Mouse (Mus musculus): Measurements from ENCODE around the gene Dgcr2.

DNA sequence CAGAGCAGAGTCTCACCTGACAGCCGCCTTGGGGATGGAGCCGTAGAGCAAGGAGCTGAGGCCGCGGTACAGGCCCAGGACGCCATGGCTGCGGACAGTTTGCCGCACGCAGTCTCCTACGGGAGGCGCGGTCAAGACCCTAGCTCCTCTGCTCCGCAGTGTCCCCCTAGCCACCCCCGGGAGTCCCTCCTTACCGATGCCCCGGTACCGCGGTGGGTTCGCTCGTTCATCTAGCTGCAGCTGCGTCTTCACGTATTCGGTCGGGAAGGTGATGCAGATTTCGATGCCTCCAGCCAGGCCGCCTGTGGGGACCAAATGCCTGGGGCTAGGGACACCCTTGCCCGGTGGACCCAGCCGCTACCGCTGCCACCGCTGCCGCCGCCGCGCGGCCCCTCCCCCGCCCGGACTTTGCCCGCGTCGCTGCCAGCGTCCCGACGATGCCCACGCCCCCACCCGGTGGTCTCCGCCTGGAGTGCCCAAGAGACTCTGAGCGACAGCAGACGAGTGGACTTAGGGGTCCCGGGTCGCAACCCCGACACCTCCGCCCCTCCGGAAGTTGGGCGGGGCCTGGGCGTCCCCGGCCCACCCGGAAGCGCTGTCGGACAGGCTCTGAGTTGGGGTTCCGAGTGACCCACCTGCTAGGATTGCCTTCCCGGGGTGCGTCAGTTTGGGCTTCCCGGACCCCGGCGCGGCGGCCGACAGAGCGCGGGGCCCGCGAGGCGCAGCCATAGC is 29.2 kb upstream of the Dgcr2 start:
- TF ChIP-seq GATA1 (IDR thresholded peaks at IDR 0.05; ENCODE audit: borderline replicate concordance, low read length) (no peak), FLI1 (IDR thresholded peaks at IDR 0.05; ENCODE audit: low read length) (no peak)
